Mouse (Mus musculus): ENCODE data around the gene Rnf144a. TPM values are rescaled to one million over a fixed set of nuclear protein-coding genes. Genes with fewer than 3 reads are reported as not detected.
A peak's percentile ranks its signal among the peaks of the same experiment; 100 is the strongest.

Gene Rnf144a
- total RNA-seq (2014; rRNA removed) = 2.0 and 3.3 TPM in 2 replicates
- 2.3 and 2.8 TPM in 2 replicates for polyA plus RNA-seq (2012; rRNA removed)

DNA sequence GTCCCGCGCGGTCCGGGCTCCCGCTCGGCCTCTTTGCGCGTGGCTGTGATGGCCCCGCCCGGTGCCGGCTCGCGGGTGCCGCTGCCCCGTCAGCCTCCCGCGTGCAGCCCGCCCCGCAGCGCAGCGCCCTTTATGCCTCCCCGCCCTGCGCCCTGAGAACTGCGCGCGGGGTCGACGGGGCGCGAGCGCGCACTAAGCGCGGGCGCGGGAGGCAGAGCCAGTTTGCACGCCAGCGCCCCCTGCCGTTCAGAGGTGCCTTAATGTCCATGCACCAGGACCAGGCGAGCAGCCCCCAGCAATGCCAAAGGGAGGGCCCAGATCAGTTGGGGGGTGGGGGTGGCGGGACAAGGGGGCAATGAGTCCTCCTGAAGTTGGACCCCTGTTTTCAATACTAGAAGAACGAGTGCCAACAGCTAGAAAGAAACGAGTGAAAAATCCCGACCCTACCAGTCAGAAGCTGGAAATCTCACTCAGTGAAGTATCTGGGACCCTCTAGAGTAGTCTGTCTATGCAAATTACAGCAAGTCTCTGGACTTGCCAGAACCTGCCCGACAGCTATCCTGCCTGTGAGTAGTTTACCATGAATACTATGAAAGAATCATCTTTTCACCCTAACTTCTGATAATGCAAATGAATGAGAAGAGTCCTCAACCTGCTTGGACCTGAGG is at the start of gene Rnf144a:
TSS of gene Rnf144a (minus strand) at position 151 of the 668 bp plus-strand sequence.
- TF ChIP-seq CTCF (IDR thresholded peaks at IDR 0.05; ENCODE audit: low read depth, low read length) = peak; percentile 88
- no peak for TF ChIP-seq POLR2A (IDR thresholded peaks at IDR 0.05; ENCODE audit: extremely low read depth, insufficient read depth, low read length)
- Histone ChIP-seq H3K4me1 (ENCODE audit: control insufficient read depth, insufficient read depth, low read length) (no peaks in the 10 kb centered on the region), H3K27ac (replicated peaks; ENCODE audit: insufficient read depth, low read depth, low read length) (peak within 1 kb of the TSS; percentile 12), H3K79me2 (ENCODE audit: control insufficient read depth, insufficient read depth, low read length) (0 out of 2 replicates have a peak, but pooled peaks cover 2% of the 10 kb centered on the region), H3K4me3 (ENCODE audit: insufficient read depth, low read depth, low read length) (peak within 1 kb of the TSS; percentile 79), H3K9ac (ENCODE audit: low read depth, low read length) (peak within 1 kb of the TSS; percentile 89), H3K36me3 (ENCODE audit: control insufficient read depth, insufficient read depth, low read length) (no peaks in the 10 kb centered on the region), H3K27me3 (ENCODE audit: control insufficient read depth, insufficient read depth, low read length) (no peaks in the 10 kb centered on the region)
- DNase-seq (ENCODE audit: extremely low read depth, low read depth, low spot score) = peak; percentile 31
- WGBS = 1% methylated on average over 45 of the region's 45 CpGs

GRCm38 (mm10) chr12:26460091-26460490 is 45.0 kb upstream of the Rnf144a start:
- DNase-seq (ENCODE audit: extremely low read depth, low read depth, low spot score) = peak; percentile 99
- TF ChIP-seq POLR2A (IDR thresholded peaks at IDR 0.05; ENCODE audit: extremely low read depth, insufficient read depth, low read length) (no peak), CTCF (IDR thresholded peaks at IDR 0.05; ENCODE audit: low read depth, low read length) (no peak)
- 1% methylated on average over 2 of the region's 2 CpGs for WGBS
- no peak overlapping the region for H3K4me3 ChIP-seq (ENCODE audit: insufficient read depth, low read depth, low read length)
- 0 out of 2 replicates have a peak overlapping the region, but pooled peaks have one; percentile 21 for H3K9ac ChIP-seq (ENCODE audit: low read depth, low read length)
- peak overlapping the region; percentile 76 for H3K27ac ChIP-seq (replicated peaks; ENCODE audit: insufficient read depth, low read depth, low read length)
- H3K27me3 ChIP-seq (ENCODE audit: control insufficient read depth, insufficient read depth, low read length) = no peaks in the 10 kb centered on the region
- H3K79me2 ChIP-seq (ENCODE audit: control insufficient read depth, insufficient read depth, low read length) = no peaks in the 10 kb centered on the region
- peaks cover 11% of the 10 kb centered on the region for H3K4me1 ChIP-seq (ENCODE audit: control insufficient read depth, insufficient read depth, low read length)
- H3K36me3 ChIP-seq (ENCODE audit: control insufficient read depth, insufficient read depth, low read length) = no peaks in the 10 kb centered on the region

DNA sequence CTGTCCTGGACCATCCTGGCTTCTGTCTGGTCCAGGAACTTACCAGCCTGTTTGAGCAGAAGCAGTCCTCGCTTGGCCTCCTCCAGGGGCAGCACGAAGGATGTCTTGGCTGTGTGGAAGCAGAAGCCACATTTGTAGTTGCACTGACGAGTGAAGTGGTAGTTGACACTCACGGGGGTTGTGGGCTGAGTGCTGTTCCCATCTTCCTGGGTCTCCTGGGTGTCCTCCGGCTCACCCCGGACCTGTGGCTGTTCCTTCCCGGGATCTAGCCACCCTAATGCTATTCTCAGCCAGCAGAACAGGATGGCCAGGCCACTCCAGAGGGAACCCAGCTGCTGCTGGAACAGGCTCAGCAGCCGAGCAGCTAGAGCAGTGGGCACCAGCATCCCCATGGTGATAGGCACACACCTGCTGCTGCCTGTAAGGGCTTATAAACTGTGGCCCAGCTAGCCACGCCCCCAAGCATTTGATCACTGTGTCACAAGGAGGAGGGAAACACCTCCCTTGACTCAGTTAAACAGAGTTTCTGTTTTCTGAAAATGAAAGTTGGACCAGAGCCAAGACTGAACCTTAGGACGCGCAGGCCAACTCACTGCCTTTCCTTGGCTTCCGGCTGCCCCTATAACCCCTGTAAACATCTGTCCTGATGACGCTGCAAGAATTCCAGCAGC is 41.1 kb upstream of the Rnf144a start, which contains the start of gene Rsad2:
TSS of gene Rsad2 (minus strand) at position 425 of the 671 bp plus-strand sequence.
- no peaks in the 10 kb centered on the region for H3K79me2 ChIP-seq (ENCODE audit: control insufficient read depth, insufficient read depth, low read length)
- TF ChIP-seq POLR2A (IDR thresholded peaks at IDR 0.05; ENCODE audit: extremely low read depth, insufficient read depth, low read length) (0 out of 2 replicates have a peak, but pooled peaks have one; percentile 13), CTCF (IDR thresholded peaks at IDR 0.05; ENCODE audit: low read depth, low read length) (no peak)
- no peaks in the 10 kb centered on the region for H3K27me3 ChIP-seq (ENCODE audit: control insufficient read depth, insufficient read depth, low read length)
- H3K9ac ChIP-seq (ENCODE audit: low read depth, low read length) = peak within 1 kb of the TSS; percentile 58
- DNase-seq (ENCODE audit: extremely low read depth, low read depth, low spot score) = peak; percentile 79
- peak within 1 kb of the TSS; percentile 67 for H3K4me3 ChIP-seq (ENCODE audit: insufficient read depth, low read depth, low read length)
- H3K4me1 ChIP-seq (ENCODE audit: control insufficient read depth, insufficient read depth, low read length) = peaks cover 15% of the 10 kb centered on the region
- H3K36me3 ChIP-seq (ENCODE audit: control insufficient read depth, insufficient read depth, low read length) = no peaks in the 10 kb centered on the region
- H3K27ac ChIP-seq (replicated peaks; ENCODE audit: insufficient read depth, low read depth, low read length) = peak within 1 kb of the TSS; percentile 46
- WGBS = 35% methylated on average over 13 of the region's 13 CpGs

DNA sequence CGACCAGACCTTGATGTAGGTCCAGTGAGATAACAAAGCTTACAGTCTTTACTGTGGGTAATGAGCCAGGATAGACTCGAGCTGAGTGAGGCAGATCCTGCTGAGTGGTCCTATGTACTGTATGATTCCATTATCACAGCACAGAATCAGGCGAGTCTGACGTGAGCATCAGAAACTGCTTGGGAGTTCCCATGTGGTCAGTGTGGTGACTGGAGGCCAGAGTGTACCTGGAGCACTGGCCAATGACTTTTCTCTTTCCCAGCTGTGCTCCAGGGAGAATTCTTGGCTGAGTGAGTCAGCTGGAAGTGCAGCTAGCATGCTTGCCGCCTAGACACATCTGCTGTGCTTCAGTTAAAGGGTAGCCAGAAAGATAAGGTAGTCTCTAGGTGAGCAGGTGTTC is 39.6 kb upstream of the Rnf144a start:
- H3K4me3 ChIP-seq (ENCODE audit: insufficient read depth, low read depth, low read length) = no peak overlapping the region
- H3K36me3 ChIP-seq (ENCODE audit: control insufficient read depth, insufficient read depth, low read length) = peaks cover 2% of the 10 kb centered on the region; the same call in 1 of the 2 replicates
- no peaks in the 10 kb centered on the region for H3K79me2 ChIP-seq (ENCODE audit: control insufficient read depth, insufficient read depth, low read length)
- H3K27ac ChIP-seq (replicated peaks; ENCODE audit: insufficient read depth, low read depth, low read length) = no peak overlapping the region
- H3K27me3 ChIP-seq (ENCODE audit: control insufficient read depth, insufficient read depth, low read length) = no peaks in the 10 kb centered on the region
- 41% methylated on average over 5 of the region's 5 CpGs for WGBS
- no peak for DNase-seq (ENCODE audit: extremely low read depth, low read depth, low spot score)
- H3K4me1 ChIP-seq (ENCODE audit: control insufficient read depth, insufficient read depth, low read length) = peaks cover 7% of the 10 kb centered on the region
- H3K9ac ChIP-seq (ENCODE audit: low read depth, low read length) = no peak overlapping the region
- TF ChIP-seq CTCF (IDR thresholded peaks at IDR 0.05; ENCODE audit: low read depth, low read length) (no peak), POLR2A (IDR thresholded peaks at IDR 0.05; ENCODE audit: extremely low read depth, insufficient read depth, low read length) (no peak)

DNA sequence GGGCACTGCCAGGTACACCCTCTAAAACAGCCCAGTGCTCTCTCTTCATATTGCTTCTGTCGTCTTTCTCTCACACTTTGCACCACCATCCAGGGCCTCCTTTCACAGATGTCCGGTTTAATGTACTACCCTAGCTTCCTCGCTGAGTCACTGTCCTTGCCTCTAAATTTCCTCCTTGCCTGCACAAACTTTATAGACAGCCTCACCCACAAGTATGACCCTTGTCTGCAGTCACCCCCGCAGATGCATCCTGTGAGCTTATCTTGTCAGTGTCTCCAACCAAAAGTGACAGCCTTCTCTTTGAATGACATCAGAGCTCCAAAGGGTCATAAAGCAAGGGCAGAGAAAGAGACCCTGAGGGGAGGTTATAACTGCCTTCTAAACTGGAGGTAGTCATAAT is 37.9 kb upstream of the Rnf144a start:
- H3K27me3 ChIP-seq (ENCODE audit: control insufficient read depth, insufficient read depth, low read length) = no peaks in the 10 kb centered on the region
- 55% methylated on average over 4 of the region's 4 CpGs for WGBS
- H3K36me3 ChIP-seq (ENCODE audit: control insufficient read depth, insufficient read depth, low read length) = peaks cover 5% of the 10 kb centered on the region; the same call in 1 of the 2 replicates
- H3K4me1 ChIP-seq (ENCODE audit: control insufficient read depth, insufficient read depth, low read length) = peaks cover 6% of the 10 kb centered on the region; the same call in 1 of the 2 replicates
- H3K9ac ChIP-seq (ENCODE audit: low read depth, low read length) = no peak overlapping the region
- H3K79me2 ChIP-seq (ENCODE audit: control insufficient read depth, insufficient read depth, low read length) = no peaks in the 10 kb centered on the region
- no peak for TF ChIP-seq POLR2A (IDR thresholded peaks at IDR 0.05; ENCODE audit: extremely low read depth, insufficient read depth, low read length)
- TF ChIP-seq CTCF (IDR thresholded peaks at IDR 0.05; ENCODE audit: low read depth, low read length) = no peak
- no peak overlapping the region for H3K4me3 ChIP-seq (ENCODE audit: insufficient read depth, low read depth, low read length)
- no peak for DNase-seq (ENCODE audit: extremely low read depth, low read depth, low spot score)
- no peak overlapping the region for H3K27ac ChIP-seq (replicated peaks; ENCODE audit: insufficient read depth, low read depth, low read length)
